ENCODE assay signal across 9 mouse cellular contexts in genomic region chr6:124920318-124921085, GRCm38 (mm10). TPM values are rescaled to one million over a fixed set of nuclear protein-coding genes. Genes with fewer than 3 reads are reported as not detected.
A peak's percentile ranks its signal among the peaks of the same experiment; 100 is the strongest.
DNase-seq lines count a peak whose midpoint lies in the region; ATAC-seq and TF ChIP-seq lines count a peak whose summit lies in the region.
"Had no signal": no experiment of that assay in that cellular context is flagged by ENCODE, and none has a peak within 500 bp of the region (broad histone marks: within the 10 kb centered on the region; RNA-seq: fewer than 3 reads in every experiment).

No protein-coding gene starts in this region.

- peaks cover 6% of the 10 kb centered on the region; the same call in 1 of the 2 replicates for H3K79me2 ChIP-seq in MEL (ENCODE audit: control insufficient read depth, insufficient read depth, low read length, poor library complexity)

- WGBS in heart, embryonic 11.5 days (ENCODE audit: insufficient replicate concordance) = 31% methylated on average over 9 of the region's 9 CpGs
- WGBS in heart, postnatal 0 days = 28% methylated on average over 9 of the region's 9 CpGs
- WGBS in liver, postnatal 0 days (ENCODE audit: insufficient replicate concordance) = 41% methylated on average over 9 of the region's 9 CpGs

- H3K9me3 ChIP-seq in heart, embryonic 11.5 days (replicated peaks; ENCODE audit: control insufficient read depth, low read length) = no peaks in the 10 kb centered on the region
- no peaks in the 10 kb centered on the region for H3K9me3 ChIP-seq in MEL (replicated peaks; ENCODE audit: insufficient read depth, low read length)
- H3K9me3 ChIP-seq in heart, postnatal 0 days (replicated peaks; ENCODE audit: control insufficient read depth, low read length) = no peaks in the 10 kb centered on the region
- H3K9me3 ChIP-seq in liver, postnatal 0 days (ENCODE audit: low read length) = no peaks in the 10 kb centered on the region
- H3K9me3 ChIP-seq: G1E had no signal

- H3K36me3 ChIP-seq in heart, embryonic 11.5 days (ENCODE audit: control insufficient read depth, insufficient read depth, low read length) = no peaks in the 10 kb centered on the region
- peaks cover 0 to 33% of the 10 kb centered on the region in 2 experiments; a peak in 2 of 4 replicates for H3K36me3 ChIP-seq in MEL (ENCODE audit: control insufficient read depth in 1 of 2, insufficient read depth in 2 of 2, low read length in 2 of 2)
- H3K36me3 ChIP-seq in heart, postnatal 0 days (replicated peaks; ENCODE audit: control insufficient read depth, insufficient read depth, low read length) = no peaks in the 10 kb centered on the region
- no peaks in the 10 kb centered on the region for H3K36me3 ChIP-seq in liver, postnatal 0 days (replicated peaks; ENCODE audit: insufficient read depth, low read length)
- H3K36me3 ChIP-seq: G1E had no signal

- no peak for DNase-seq in heart, postnatal 4 days
- DNase-seq in MEL (ENCODE audit: low read depth, low spot score) (peak; percentile 33), MN1 (ENCODE audit: low spot score) (no peak)
- no peak for DNase-seq in heart, postnatal 0 days (ENCODE audit: low spot score)
- no peak for DNase-seq in liver, postnatal 0 days
- DNase-seq in adrenal gland, adult 2 months = no peak
- DNase-seq in frontal cortex, postnatal 36 days (ENCODE audit: low spot score in 2 of 2) = no peak

- TF ChIP-seq CTCF in MEL (IDR thresholded peaks at IDR 0.05 in 2 of 3, conservative IDR thresholded peaks at IDR 0.05 in 1 of 3; ENCODE audit: control insufficient read depth in 1 of 3, insufficient read depth in 1 of 3, low read depth in 2 of 3, low read length in 3 of 3, poor library complexity in 1 of 3, severe bottlenecking in 1 of 3) = no peak
- no peak for TF ChIP-seq CTCF in heart, postnatal 0 days (IDR thresholded peaks at IDR 0.05; ENCODE audit: low read depth)
- no peak for TF ChIP-seq CTCF in liver, postnatal 0 days (IDR thresholded peaks at IDR 0.05; ENCODE audit: low read depth)

- no peak for ATAC-seq in heart, embryonic 11.5 days (replicated peaks; ENCODE audit: insufficient number of reproducible peaks, low FRiP score, low TSS enrichment)
- no peak for ATAC-seq in heart, postnatal 0 days (ENCODE audit: insufficient read depth, low read depth)
- ATAC-seq in liver, postnatal 0 days = no peak

- no peak for TF ChIP-seq POLR2A in MEL (IDR thresholded peaks at IDR 0.05; ENCODE audit: control insufficient read depth in 1 of 2, insufficient read depth in 1 of 2, low read depth in 1 of 2, low read length in 2 of 2, poor library complexity in 1 of 2)

- H3K9ac ChIP-seq in heart, embryonic 11.5 days (ENCODE audit: low read depth, low read length) = peak overlapping the region; percentile 56
- H3K9ac ChIP-seq in MEL (ENCODE audit: control insufficient read depth, low read depth, low read length, poor library complexity, severe bottlenecking) = no peak overlapping the region
- peak overlapping the region; percentile 45; the same call in 1 of the 2 replicates for H3K9ac ChIP-seq in heart, postnatal 0 days (replicated peaks; ENCODE audit: low read depth, low read length)
- H3K9ac ChIP-seq in liver, postnatal 0 days (replicated peaks) = no peak overlapping the region

- no peak for TF ChIP-seq EP300 in MEL (IDR thresholded peaks at IDR 0.05; ENCODE audit: low read depth in 1 of 2, low read length in 2 of 2)
- no peak for TF ChIP-seq EP300 in heart, postnatal 0 days (IDR thresholded peaks at IDR 0.05; ENCODE audit: low read depth)
- TF ChIP-seq EP300 in liver, postnatal 0 days (IDR thresholded peaks at IDR 0.05; ENCODE audit: low read depth) = no peak

- H3K27me3 ChIP-seq in heart, embryonic 11.5 days (ENCODE audit: control insufficient read depth, insufficient read depth, low read length) = no peaks in the 10 kb centered on the region
- H3K27me3 ChIP-seq in MEL (ENCODE audit: control insufficient read depth in 1 of 2, insufficient read depth in 2 of 2, low read length in 2 of 2) = no peaks in the 10 kb centered on the region
- no peaks in the 10 kb centered on the region for H3K27me3 ChIP-seq in heart, postnatal 0 days (ENCODE audit: control insufficient read depth, insufficient read depth, low read length)
- H3K27me3 ChIP-seq in liver, postnatal 0 days (ENCODE audit: insufficient read depth, low read length) = peaks cover 32% of the 10 kb centered on the region

- peaks cover 38% of the 10 kb centered on the region for H3K4me1 ChIP-seq in heart, embryonic 11.5 days (ENCODE audit: control insufficient read depth, insufficient read depth, low read length)
- peaks cover 24 to 45% of the 10 kb centered on the region in 2 experiments for H3K4me1 ChIP-seq in MEL (ENCODE audit: control insufficient read depth in 1 of 2, insufficient read depth in 2 of 2, low read length in 2 of 2)
- H3K4me1 ChIP-seq in heart, postnatal 0 days (ENCODE audit: control insufficient read depth, insufficient read depth) = peaks cover 41% of the 10 kb centered on the region
- H3K4me1 ChIP-seq in liver, postnatal 0 days (ENCODE audit: insufficient read depth) = peaks cover 13% of the 10 kb centered on the region

- H3K4me2 ChIP-seq in heart, embryonic 11.5 days = peak overlapping the region; percentile 90
- H3K4me2 ChIP-seq in heart, postnatal 0 days (ENCODE audit: low read depth, low read length) = peak overlapping the region; percentile 97
- peak overlapping the region; percentile 58 for H3K4me2 ChIP-seq in liver, postnatal 0 days (ENCODE audit: low read depth, low read length)

- 0 out of 2 replicates have a peak overlapping the region, but pooled peaks have one; percentile 30 for H3K4me3 ChIP-seq in heart, embryonic 11.5 days (ENCODE audit: low read depth, low read length)
- H3K4me3 ChIP-seq in MEL (ENCODE audit: control insufficient read depth in 1 of 2, insufficient read depth in 1 of 2, low read depth in 2 of 2, low read length in 2 of 2) = no peak overlapping the region
- H3K4me3 ChIP-seq in heart, postnatal 0 days (ENCODE audit: low read depth, low read length) = peak overlapping the region; percentile 38; the same call in 1 of the 2 replicates
- no peak overlapping the region for H3K4me3 ChIP-seq in liver, postnatal 0 days (ENCODE audit: low read depth, low read length)

- H3K27ac ChIP-seq in heart, embryonic 11.5 days (ENCODE audit: low read depth, low read length) = peak overlapping the region; percentile 99
- H3K27ac ChIP-seq in MEL (ENCODE audit: control insufficient read depth, low read depth, low read length) = no peak overlapping the region
- peak overlapping the region; percentile 100 for H3K27ac ChIP-seq in heart, postnatal 0 days (ENCODE audit: low read depth)
- H3K27ac ChIP-seq in liver, postnatal 0 days (ENCODE audit: low read depth) = peak overlapping the region; percentile 70

- TF ChIP-seq RAD21 in MEL (IDR thresholded peaks at IDR 0.05; ENCODE audit: low read depth, low read length) = no peak

RNA-seq across cellular contexts. Expression of gene Ptms, which starts 0.6 kb away (rescaled TPM):
- polyA plus RNA-seq in heart, embryonic 11.5 days (2014; fragmentation: Nextera tagmentation; extraction: Ambion mirVana) = 138 and 158 TPM in 2 replicates
- 100 to 1,000 TPM; 549 to 587 TPM for total RNA-seq in heart, postnatal 4 days (2021)
- 19.8 and 31.8 TPM in 2 replicates for total RNA-seq in MEL (2012; rRNA removed)
- 100 to 1,000 TPM in 1 of 2 experiments, not detected in 1; 177 TPM for polyA plus RNA-seq in MEL (2012; ENCODE audit: insufficient read depth in 1 of 2, insufficient read length in 2 of 2, low read depth in 1 of 2, low replicate concordance in 2 of 2, missing spikeins in 1 of 2)
- 323 and 565 TPM in 2 replicates for total RNA-seq in heart, postnatal 0 days (2014; rRNA removed; ENCODE audit: low replicate concordance)
- polyA plus RNA-seq in heart, postnatal 0 days (2015; fragmentation: Nextera tagmentation; extraction: Ambion mirVana) = 221 and 246 TPM in 2 replicates
- polyA plus RNA-seq in liver, postnatal 0 days (2015; fragmentation: Nextera tagmentation; extraction: Ambion mirVana) = 116 and 145 TPM in 2 replicates
- 100 to 1,000 TPM; 828 to 858 TPM for total RNA-seq in adrenal gland, adult 2 months (2021)
- polyA plus RNA-seq in adrenal gland, adult 2 months (2012; rRNA removed) = 2,208 and 2,873 TPM in 2 replicates

RNA-seq across cellular contexts. Expression of gene Lag3, which starts 9.0 kb away (rescaled TPM):
- polyA plus RNA-seq in heart, embryonic 11.5 days (2014; fragmentation: Nextera tagmentation; extraction: Ambion mirVana) = 1.1 and 1.3 TPM in 2 replicates
- total RNA-seq in heart, postnatal 4 days (2021) = 1 to 10 TPM in 1 of 2 experiments, under 1 TPM in 1; 0.68 to 1.0 TPM
- total RNA-seq in MEL (2012; rRNA removed) = 0.16 and 0.35 TPM in 2 replicates
- polyA plus RNA-seq in MEL (2012; ENCODE audit: insufficient read depth in 1 of 2, insufficient read length in 2 of 2, low read depth in 1 of 2, low replicate concordance in 2 of 2, missing spikeins in 1 of 2) = 1 to 10 TPM in 1 of 2 experiments, not detected in 1; 1.3 TPM
- 0.11 and 0.27 TPM in 2 replicates for total RNA-seq in heart, postnatal 0 days (2014; rRNA removed; ENCODE audit: low replicate concordance)
- 0.82 and 0.85 TPM in 2 replicates for polyA plus RNA-seq in heart, postnatal 0 days (2015; fragmentation: Nextera tagmentation; extraction: Ambion mirVana)
- 0.33 and 0.40 TPM in 2 replicates for polyA plus RNA-seq in liver, postnatal 0 days (2015; fragmentation: Nextera tagmentation; extraction: Ambion mirVana)
- total RNA-seq in adrenal gland, adult 2 months (2021) = 1 to 10 TPM; 1.1 to 1.5 TPM
- polyA plus RNA-seq in adrenal gland, adult 2 months (2012; rRNA removed) = 2.1 and 2.5 TPM in 2 replicates
- polyA plus RNA-seq: G1E had no signal

RNA-seq across cellular contexts. Expression of gene Mlf2, which starts 10.7 kb away (rescaled TPM):
- 326 and 347 TPM in 2 replicates for polyA plus RNA-seq in heart, embryonic 11.5 days (2014; fragmentation: Nextera tagmentation; extraction: Ambion mirVana)
- 100 to 1,000 TPM; 237 to 239 TPM for total RNA-seq in heart, postnatal 4 days (2021)
- 133 and 154 TPM in 2 replicates for total RNA-seq in MEL (2012; rRNA removed)
- 100 to 1,000 TPM in 1 of 2 experiments, not detected in 1; 340 TPM for polyA plus RNA-seq in MEL (2012; ENCODE audit: insufficient read depth in 1 of 2, insufficient read length in 2 of 2, low read depth in 1 of 2, low replicate concordance in 2 of 2, missing spikeins in 1 of 2)
- 333 and 532 TPM in 2 replicates for total RNA-seq in heart, postnatal 0 days (2014; rRNA removed; ENCODE audit: low replicate concordance)
- polyA plus RNA-seq in heart, postnatal 0 days (2015; fragmentation: Nextera tagmentation; extraction: Ambion mirVana) = 296 and 298 TPM in 2 replicates
- 119 and 136 TPM in 2 replicates for polyA plus RNA-seq in liver, postnatal 0 days (2015; fragmentation: Nextera tagmentation; extraction: Ambion mirVana)
- 100 to 1,000 TPM; 269 to 320 TPM for total RNA-seq in adrenal gland, adult 2 months (2021)
- polyA plus RNA-seq in adrenal gland, adult 2 months (2012; rRNA removed) = 390 and 451 TPM in 2 replicates

RNA-seq across cellular contexts. Expression of gene Cd4, which starts 32.5 kb away (rescaled TPM):
- not detected in 2 replicates for polyA plus RNA-seq in heart, embryonic 11.5 days (2014; fragmentation: Nextera tagmentation; extraction: Ambion mirVana)
- under 1 TPM; 0.41 to 0.55 TPM for total RNA-seq in heart, postnatal 4 days (2021)
- total RNA-seq in MEL (2012; rRNA removed) = not detected in 2 replicates
- polyA plus RNA-seq in MEL (2012; ENCODE audit: insufficient read depth in 1 of 2, insufficient read length in 2 of 2, low read depth in 1 of 2, low replicate concordance in 2 of 2, missing spikeins in 1 of 2) = not detected
- total RNA-seq in heart, postnatal 0 days (2014; rRNA removed; ENCODE audit: low replicate concordance) = 4.5 TPM in 1 of 2 replicates, not detected in the other
- polyA plus RNA-seq in heart, postnatal 0 days (2015; fragmentation: Nextera tagmentation; extraction: Ambion mirVana) = 0.04 and 0.10 TPM in 2 replicates
- polyA plus RNA-seq in liver, postnatal 0 days (2015; fragmentation: Nextera tagmentation; extraction: Ambion mirVana) = 0.14 and 0.24 TPM in 2 replicates
- under 1 TPM; 0.31 to 0.55 TPM for total RNA-seq in adrenal gland, adult 2 months (2021)
- 0.52 and 0.61 TPM in 2 replicates for polyA plus RNA-seq in adrenal gland, adult 2 months (2012; rRNA removed)
- polyA plus RNA-seq: G1E had no signal

RNA-seq across cellular contexts. Expression of gene Cops7a, which starts 44.8 kb away (rescaled TPM):
- polyA plus RNA-seq in heart, embryonic 11.5 days (2014; fragmentation: Nextera tagmentation; extraction: Ambion mirVana) = 134 and 142 TPM in 2 replicates
- total RNA-seq in heart, postnatal 4 days (2021) = 100 to 1,000 TPM; 107 to 110 TPM
- total RNA-seq in MEL (2012; rRNA removed) = 75.1 and 85.0 TPM in 2 replicates
- 100 to 1,000 TPM in 1 of 2 experiments, not detected in 1; 150 TPM for polyA plus RNA-seq in MEL (2012; ENCODE audit: insufficient read depth in 1 of 2, insufficient read length in 2 of 2, low read depth in 1 of 2, low replicate concordance in 2 of 2, missing spikeins in 1 of 2)
- 203 and 241 TPM in 2 replicates for total RNA-seq in heart, postnatal 0 days (2014; rRNA removed; ENCODE audit: low replicate concordance)
- polyA plus RNA-seq in heart, postnatal 0 days (2015; fragmentation: Nextera tagmentation; extraction: Ambion mirVana) = 130 and 134 TPM in 2 replicates
- polyA plus RNA-seq in liver, postnatal 0 days (2015; fragmentation: Nextera tagmentation; extraction: Ambion mirVana) = 61.0 TPM in 2 replicates
- total RNA-seq in adrenal gland, adult 2 months (2021) = 100 to 1,000 TPM; 128 to 152 TPM
- 220 and 384 TPM in 2 replicates for polyA plus RNA-seq in adrenal gland, adult 2 months (2012; rRNA removed)

Comparison
In these comparisons a context has a peak if more than half of its experiments do, and no peak if none do; other contexts are left out.
1. H3K4me3 ChIP-seq: peak in heart, embryonic 11.5 days (single experiment) and heart, postnatal 0 days (single experiment); none in MEL (0 of 2) and liver, postnatal 0 days (single experiment).
2. H3K9ac ChIP-seq: peak in heart, embryonic 11.5 days (single experiment) and heart, postnatal 0 days (single experiment); none in MEL (single experiment) and liver, postnatal 0 days (single experiment).
3. Peak in every context shown above with its lines, with median percentiles within 50 percentile points of each other: H3K4me2 ChIP-seq.